Mouse (Mus musculus) urinary bladder, postnatal 14 days (tissue): Measurements from ENCODE around the gene Ing2.

Experiments used
- DNase-seq: peaks from one replicate; pipeline ENCODE4 v3.0.0; 2021; ENCODE audit warnings: low spot score

Ing2 gene

DNA sequence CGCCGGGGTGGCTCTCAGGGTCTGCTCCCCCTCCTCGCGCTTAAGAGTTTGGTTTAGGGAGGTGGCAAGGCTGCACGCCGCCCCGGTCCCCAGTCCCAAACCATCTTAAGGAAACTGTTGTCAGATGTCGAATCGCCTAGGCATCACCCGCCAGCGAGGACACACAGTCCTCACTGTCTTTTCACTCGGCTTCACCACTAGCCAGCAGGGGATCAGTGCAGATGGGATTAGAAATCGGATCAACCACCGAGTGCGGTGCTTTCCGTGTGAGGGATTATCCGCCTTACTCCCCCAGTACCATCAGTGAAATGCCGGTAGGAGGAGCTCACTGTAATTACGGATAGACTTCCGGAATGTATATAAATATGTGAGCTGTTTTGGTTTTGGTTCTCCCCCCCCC is 430 bp upstream of the Ing2 start:
- no peak for DNase-seq

DNA sequence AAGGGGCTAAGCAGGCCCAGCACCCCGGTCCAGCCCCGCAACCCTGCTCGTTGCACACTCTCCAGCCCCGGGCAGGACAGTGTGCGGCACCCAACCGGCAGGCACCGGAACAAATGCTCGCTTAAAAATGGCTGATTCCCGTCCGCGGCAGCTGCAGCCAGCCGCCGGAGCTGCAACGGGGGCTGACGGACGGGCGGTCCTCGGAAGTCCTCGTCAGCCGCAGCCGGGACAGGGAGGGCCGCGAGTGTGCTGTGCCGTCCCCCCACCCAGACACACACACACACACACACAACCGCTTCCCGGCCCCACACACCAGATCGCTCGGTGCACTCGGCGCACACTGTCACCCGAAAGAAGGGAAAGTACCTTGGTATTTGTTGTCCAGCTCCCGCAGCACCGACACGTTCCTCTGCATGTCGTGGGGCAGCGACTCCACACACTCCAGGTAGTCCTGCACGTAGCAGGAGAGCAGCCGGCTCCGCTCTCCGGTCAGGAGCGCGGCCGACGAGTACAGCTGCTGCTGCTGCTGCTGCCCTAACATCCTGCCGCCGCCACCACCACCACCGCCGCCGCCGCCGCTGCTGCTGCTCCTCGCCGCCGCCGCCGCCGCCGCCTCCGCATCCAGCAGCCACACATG is 1.1 kb downstream of the Ing2 start:
- DNase-seq: no peak

DNA sequence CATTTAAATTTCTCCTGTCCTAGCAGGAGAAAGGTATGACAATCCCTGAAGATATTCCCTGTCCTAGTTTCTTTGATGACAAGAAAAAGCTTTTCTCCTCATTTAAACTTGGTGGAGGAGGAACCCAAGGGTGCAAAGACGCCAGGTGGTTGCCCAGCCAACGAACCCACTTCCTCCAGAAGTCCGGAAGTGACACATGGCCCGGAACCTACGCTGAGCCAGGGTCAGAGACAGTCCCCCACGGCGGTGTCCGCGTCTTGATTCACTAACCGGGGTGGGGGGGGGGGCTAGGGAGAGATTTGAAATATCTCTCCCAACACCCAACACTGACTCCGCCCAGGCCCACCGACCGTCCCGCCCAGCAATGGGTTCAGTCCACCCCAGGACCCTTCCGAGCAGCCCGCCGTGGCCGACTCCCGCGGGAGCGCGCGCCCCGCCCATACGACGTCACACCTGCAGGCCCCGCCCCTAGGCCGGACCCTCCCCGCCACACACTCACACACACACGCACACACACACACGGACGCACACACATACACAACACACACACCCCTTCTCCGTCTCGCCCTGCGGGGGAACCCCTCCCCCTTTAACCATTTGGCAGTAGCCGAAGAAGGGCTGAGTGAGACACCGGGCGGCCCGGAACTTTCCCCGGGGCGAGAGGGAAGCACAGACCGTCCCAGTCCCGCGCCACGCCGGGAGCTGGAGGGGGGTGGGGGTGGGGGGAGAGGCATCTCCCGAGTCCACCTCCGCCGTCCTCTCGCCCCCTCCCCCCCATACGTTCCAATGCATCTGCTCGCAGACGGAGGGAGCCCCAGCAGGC is 1.8 kb downstream of the Ing2 start:
- peak; percentile 93 for DNase-seq

GRCm38 (mm10) chr8:47664231-47664785 is 11.0 kb downstream of the Ing2 start:
- DNase-seq: no peak

DNA sequence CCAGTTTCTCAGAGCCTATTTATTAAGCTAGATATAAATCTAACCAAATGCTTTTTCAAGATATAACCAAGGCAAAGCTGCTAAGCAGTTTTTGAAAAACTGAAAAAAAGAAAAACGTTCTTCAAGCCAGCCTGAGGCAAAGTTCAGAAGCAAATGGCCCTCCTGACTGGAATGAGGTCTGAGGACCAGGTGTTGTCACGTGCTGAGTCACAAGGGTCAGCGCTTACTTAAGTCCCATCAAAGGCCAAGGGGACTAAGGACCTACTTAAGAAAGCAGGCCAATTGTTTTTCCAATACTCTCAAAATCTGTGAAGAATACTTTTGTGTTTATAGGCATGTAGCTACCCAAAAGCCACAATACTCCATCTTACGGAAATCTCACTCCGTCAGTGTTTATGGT is 12.2 kb downstream of the Ing2 start:
- DNase-seq: no peak

GRCm38 (mm10) chr8:47662716-47663115 is 12.6 kb downstream of the Ing2 start:
- DNase-seq: peak; percentile 33

DNA sequence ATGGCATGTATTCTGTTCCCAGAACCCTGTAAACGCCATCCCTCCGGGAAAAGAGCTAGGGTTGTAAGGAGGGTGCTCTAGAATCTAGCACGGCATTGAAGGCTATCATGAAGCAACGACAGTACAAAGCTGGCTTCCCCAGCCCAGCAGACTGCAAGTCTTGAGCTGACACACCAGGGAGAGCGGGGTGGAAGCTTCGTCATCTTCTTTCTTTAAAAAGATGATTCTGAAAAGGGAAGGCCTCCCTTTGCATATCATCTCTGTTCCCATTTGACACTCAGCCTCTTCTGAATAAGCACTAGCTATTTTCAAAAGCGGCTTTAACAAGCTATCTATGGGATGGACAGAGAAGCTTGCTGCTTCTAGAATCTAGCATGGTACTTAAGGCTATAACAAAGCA is 15.0 kb downstream of the Ing2 start:
- DNase-seq: no peak

GRCm38 (mm10) chr8:47659463-47659862 is 15.9 kb downstream of the Ing2 start:
- DNase-seq: no peak

GRCm38 (mm10) chr8:47654406-47654805 is 20.9 kb downstream of the Ing2 start:
- no peak for DNase-seq

- DNase-seq: no peak
Measured at GRCm38 (mm10) chr8:47652737-47653076, 22.6 kb downstream of the Ing2 start.

- no peak for DNase-seq
Measured at GRCm38 (mm10) chr8:47651913-47652736, 23.2 kb downstream of the Ing2 start.

GRCm38 (mm10) chr8:47650853-47651252 is 24.5 kb downstream of the Ing2 start:
- no peak for DNase-seq

DNA sequence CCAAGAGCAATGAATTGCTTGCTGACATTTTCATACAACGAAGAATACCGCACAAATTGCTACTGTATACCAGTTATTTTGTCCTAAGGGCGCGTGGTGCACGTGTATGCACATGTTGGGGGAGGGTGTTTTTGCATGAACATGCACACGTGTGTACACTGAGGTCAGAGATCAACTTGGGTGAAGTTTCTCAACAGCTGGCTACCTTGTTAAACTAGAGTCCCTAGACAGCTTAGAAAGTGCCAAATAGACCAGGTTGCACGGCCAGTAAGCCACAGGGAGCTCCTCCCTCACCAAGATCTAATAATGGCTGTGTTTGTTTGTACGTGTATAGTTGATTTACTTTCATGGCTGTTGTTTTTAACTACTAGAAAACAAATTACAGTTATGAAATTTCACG is 25.8 kb downstream of the Ing2 start:
- DNase-seq: no peak

DNA sequence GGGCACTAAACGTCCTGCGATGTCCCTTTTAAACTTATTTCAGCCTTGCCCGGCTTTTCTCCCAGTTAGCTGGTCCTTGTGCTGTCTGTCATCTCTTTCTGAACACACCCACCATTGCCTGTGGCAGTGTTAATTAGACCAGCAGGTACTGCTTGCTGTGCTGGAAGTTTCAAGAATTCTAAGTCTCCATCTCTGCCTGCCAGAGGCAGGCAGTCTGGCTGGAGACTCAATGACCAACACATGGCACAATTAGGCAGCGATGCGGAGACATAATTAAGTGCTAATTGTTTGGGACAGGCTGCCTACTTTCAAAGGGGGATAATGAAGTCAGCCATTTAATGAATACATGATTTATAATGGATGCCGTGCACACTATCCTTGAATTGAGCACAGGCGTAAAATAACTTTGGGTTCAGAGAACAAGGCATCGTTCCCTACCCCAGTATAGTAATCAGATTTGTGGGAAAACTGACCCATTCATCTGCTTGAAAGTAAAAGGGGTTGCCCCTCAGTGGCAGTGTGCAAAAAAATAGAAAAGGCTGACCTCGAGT is 32.8 kb downstream of the Ing2 start:
- DNase-seq: no peak

- DNase-seq: no peak
Measured at GRCm38 (mm10) chr8:47637152-47637551, 38.2 kb downstream of the Ing2 start.

DNA sequence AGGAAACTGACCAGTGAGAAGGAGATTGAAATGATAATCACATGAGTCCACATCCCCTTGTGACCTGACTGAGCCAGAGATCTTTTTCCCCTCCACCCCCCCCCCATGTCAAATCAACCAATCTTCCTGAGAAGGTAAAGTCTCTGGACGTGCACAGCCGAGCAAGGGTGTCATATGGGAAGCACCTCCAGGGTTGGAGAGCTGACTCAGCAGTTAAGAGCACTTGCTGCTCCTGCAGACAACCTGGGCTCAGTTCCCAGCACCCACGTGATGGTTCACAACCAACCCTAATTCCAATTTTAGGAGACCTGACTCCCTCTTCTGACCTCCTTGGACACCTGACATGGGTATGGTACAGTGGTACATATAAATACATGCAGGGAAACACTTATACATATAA is 39.3 kb downstream of the Ing2 start:
- DNase-seq: no peak

GRCm38 (mm10) chr8:47634791-47635341 is 40.5 kb downstream of the Ing2 start:
- no peak for DNase-seq

- no peak for DNase-seq
Measured at GRCm38 (mm10) chr8:47621144-47621543, 54.2 kb downstream of the Ing2 start.
